Mouse (Mus musculus) layer of hippocampus, postnatal 36 days (tissue): ENCODE results near the gene Ipo9. TPM values are rescaled to one million over a fixed set of nuclear protein-coding genes. Genes with fewer than 3 reads are reported as not detected.

ENCODE experiments used
- DNase-seq, 2 experiments: peaks; one replicate each; pipeline ENCODE4 v3.0.0; 2022
- total RNA-seq, 2 experiments: library from RNA; stranded (reverse); gene quantifications; 2 replicates each; pipeline ENCODE4 v1.2.3; 2021

Ipo9 gene
- total RNA-seq, result 100 to 1,000 TPM; 158 to 162 TPM

- peak; percentile 91 to 93 for DNase-seq
Measured at GRCm38 (mm10) chr1:135429901-135430668, at the start of gene Ipo9. Gene Ipo9 (minus strand): TSS chr1:135430499.

DNA sequence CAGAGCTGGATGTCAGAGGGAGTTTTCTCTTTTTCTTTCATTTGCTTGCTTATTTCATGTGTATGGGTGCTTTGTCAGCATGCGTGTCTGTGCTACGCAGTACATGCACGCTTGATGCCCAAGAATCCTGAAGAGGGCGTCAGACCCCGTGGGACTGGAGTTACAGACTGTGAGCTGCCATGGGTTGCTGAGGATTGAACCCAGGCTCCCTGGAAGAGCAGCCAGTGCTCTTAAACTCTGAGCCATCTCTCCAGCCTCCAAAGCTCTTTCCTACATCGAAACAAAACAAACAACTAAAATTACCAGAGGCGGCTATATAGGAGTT lies 45.2 kb upstream of the Ipo9 start:
- DNase-seq, result no peak

DNA sequence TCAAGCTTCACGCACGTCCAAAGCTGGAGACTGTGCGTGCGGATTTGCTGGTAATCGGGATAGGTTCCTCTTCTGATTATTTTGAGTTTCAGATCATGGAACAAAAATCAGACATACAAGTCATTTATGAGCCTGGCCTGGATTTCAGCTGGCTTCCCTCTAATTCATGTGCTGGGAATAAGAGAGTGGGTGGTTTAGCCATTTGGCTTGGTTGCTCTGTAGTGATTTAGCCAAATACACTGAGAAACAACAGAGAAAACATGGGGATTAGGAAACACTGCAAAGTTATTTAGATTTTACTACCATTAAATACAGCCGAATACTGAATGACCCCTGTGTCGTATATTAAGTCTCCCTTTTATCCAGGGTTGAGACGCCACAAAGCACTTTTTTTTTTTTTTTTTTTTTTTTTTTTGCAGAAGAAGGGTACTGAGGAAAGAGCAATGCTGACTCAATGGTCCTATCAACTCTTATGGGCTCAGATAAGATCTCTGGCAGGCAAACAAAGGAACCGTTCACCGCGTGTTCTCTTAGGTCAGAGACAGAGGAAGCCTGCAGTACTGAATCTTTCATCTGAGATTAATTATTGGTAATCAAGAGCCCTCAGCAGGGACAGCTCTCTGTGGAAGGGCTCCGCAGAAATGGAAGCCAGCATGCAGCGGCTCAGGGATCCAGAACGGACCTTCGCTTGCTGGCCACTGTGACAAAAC lies 44.7 kb upstream of the Ipo9 start:
- no peak for DNase-seq

GRCm38 (mm10) chr1:135472536-135472935 lies 42.2 kb upstream of the Ipo9 start:
- DNase-seq, result no peak

- DNase-seq, result no peak
Measured at GRCm38 (mm10) chr1:135471742-135472141, 41.4 kb upstream of the Ipo9 start.

- no peak for DNase-seq
Measured at GRCm38 (mm10) chr1:135470546-135470945, 40.2 kb upstream of the Ipo9 start.

- no peak for DNase-seq
Measured at GRCm38 (mm10) chr1:135467462-135467861, 37.2 kb upstream of the Ipo9 start.

DNA sequence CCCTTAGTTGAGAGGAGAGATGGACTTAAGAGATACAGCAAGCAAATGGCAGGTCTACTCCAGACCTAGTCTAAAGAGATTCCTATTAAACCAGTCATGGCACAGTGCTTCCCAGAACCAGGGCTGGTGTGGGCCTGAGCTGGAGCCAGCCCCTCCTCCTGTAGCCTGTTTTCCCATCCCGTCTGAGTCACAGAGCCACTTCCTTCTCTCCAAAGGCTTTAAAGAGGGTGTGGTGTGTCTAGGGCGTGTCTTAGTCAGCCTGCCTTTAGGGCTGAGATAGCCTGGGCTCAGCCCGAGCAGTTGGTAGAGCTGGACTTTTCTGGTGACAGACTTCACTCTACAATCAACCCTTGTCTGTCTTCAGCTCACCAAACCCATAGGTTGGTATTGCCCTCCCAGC lies 36.6 kb upstream of the Ipo9 start:
- no peak for DNase-seq

DNA sequence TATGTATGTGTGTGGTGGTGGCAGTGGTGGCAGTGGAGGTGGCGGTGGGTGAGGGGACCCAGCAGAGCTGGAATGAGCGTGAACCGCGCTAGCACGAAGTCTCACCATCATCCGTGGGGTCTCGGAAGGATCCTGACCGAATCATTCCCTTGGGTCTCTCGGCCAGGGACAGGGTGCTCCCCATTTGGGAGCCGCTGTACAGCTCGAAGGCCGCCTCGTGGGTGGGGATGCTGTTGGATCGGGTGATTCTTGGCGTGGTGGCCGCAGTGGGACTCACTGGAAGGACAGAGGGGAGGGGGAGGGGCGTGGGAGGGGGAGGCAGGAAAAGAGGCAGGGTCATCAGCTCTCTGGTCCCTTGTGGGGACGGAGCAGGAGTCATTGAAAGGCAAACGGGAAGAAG lies 35.4 kb upstream of the Ipo9 start:
- no peak for DNase-seq

- DNase-seq, result no peak
Measured at GRCm38 (mm10) chr1:135462736-135463135, 32.4 kb upstream of the Ipo9 start.

GRCm38 (mm10) chr1:135462304-135462703 lies 32.0 kb upstream of the Ipo9 start:
- no peak for DNase-seq

DNA sequence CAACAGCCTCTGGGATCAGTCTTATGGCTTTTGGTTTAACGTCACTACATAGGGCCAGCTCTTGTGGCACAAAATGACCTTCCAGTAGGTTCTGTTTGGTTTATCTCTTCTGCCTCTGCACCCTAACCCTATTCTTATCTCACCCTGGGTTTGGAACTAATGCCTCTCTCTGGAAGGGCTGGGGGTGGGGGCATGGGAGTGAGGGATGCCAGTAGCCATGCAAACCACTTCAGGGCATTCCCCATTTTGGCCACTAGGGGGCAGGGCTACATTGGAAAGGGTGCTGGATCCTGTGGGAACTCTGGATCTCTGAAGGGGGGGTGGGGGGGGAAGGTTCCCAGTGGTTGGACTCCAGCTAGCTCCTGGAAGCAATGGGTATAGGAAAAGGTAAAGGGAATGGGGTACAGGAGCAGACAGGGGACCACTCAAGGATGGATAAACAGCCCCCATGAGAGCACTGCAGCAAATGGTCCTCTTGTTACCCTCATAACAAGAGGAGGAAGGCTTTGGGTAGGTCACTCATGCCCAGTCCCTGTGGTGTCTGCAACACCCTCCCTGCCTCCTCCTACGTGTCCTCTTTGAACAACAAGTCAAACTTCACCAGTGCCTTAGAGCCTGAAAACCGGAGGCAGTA lies 30.9 kb upstream of the Ipo9 start:
- DNase-seq, result peak; percentile 66 to 73

GRCm38 (mm10) chr1:135460521-135460920 lies 30.2 kb upstream of the Ipo9 start:
- DNase-seq, result no peak

DNA sequence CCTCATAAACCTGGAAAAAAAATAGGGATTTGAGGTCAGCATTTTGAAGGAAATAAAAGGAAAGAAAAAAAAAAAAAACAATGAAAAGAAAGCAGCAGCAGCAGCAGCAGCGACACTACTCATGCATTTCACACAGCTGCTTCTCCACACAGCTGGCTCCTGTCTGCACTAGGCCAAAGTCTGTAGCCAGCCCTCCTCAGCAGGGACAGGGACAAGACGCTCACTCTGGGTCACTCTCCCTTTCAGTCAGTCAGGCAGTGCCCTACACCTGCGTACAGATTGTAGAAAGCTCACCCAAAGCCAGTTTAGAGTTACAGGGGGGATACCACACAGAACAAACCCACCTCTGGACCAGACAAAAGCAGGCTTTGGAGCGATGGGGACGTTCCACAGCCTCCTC lies 27.6 kb upstream of the Ipo9 start:
- DNase-seq, result no peak

DNA sequence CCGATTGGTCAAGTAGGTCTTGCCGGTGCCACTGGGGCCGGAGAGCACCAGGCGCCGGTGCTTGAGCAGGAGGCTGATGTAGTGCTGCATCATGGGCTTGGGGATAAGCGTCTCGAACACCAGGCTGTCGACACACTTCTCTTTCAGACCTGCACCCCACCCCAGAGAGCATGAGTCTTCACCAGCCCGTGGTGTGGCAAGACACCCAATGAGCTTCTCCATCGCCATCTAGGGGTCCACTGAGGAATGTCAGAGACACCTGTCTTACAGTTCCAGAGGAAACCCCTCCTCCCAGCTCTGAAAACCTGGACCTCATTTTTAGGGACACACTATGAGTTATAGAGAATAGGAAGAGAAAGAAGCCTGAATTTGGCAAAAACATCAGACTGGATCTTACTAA lies 22.0 kb upstream of the Ipo9 start:
- no peak for DNase-seq

GRCm38 (mm10) chr1:135451419-135451818 lies 21.1 kb upstream of the Ipo9 start:
- DNase-seq, result no peak

GRCm38 (mm10) chr1:135449876-135450275 lies 19.6 kb upstream of the Ipo9 start:
- no peak for DNase-seq

DNA sequence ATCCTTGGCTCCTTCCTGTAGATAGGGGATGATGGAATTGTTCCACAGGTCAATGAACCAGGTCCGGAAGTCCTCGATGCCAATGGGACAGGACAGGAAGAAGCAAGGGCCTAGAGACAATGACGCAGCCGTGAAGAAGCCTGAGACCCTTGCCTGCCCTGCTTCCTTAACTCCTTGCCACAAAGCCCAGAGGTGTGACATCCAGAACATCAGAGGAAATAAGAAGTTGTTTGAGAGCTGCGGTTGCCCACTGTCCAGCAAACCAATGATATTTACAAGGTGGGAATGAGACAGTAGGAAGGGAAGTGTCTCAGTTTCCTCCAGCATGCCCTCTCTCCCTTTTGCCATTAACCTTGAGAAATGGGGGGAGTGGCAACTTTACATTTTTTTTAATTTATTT lies 18.6 kb upstream of the Ipo9 start:
- no peak for DNase-seq

DNA sequence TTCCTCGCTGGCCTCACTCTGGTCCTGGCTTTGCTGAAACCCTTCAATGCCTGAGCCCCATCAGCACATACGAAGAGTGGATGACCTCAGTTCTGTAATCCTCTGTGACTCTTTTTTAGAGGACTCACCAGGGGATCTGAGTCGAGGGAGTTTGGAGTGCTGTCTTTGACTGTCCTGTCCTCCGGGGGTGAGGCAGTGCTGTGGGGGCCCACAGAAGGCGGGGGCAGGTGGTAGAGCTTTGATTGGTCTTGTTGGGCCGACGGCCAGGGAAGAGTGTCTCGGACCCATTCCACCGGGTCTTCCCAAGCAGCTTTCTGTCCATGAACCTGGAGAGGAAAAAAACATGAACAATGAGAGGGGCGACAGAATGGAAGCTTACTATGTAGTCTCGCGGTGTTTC lies 13.2 kb upstream of the Ipo9 start:
- DNase-seq, result no peak

DNA sequence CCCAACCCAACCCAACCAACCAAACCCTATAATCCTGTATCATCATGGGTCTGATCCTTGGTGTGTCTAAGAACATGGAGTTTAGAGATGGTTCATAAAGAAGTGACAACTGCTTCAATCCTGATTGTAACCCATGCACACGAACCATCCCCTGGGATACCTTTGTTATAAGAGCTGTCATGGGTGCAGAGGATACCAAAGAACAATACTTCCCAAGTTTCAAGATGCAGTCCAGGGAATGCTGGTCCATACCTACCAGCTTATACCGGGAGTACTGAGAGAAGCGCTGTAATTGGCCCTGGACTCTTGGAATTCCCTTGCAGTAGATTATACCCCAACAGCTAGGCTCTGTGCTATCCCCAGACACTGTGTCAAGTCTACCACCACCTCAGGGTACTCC lies 11.6 kb upstream of the Ipo9 start:
- no peak for DNase-seq

DNA sequence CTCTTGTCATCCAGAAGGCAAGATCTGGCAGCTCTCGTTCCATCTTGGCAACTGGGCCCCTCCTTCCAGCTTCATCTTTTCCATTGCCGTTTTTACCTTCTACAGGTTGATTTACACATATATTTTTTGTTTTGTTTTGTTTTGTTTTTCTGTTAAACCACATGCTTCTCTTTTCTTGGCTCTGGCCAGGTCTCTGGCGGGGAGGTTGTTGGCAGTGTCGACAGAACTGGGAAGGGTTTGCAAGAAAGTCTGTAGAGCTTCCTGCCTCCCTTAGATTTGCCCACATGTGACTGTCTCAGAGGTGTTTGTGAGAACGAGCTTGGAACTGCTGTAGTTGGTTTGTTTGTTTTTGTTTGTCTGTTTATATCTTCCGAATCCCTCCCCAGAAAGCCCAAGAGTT lies 10.7 kb upstream of the Ipo9 start:
- DNase-seq, result no peak

GRCm38 (mm10) chr1:135438801-135439200 lies 8.5 kb upstream of the Ipo9 start:
- no peak for DNase-seq

DNA sequence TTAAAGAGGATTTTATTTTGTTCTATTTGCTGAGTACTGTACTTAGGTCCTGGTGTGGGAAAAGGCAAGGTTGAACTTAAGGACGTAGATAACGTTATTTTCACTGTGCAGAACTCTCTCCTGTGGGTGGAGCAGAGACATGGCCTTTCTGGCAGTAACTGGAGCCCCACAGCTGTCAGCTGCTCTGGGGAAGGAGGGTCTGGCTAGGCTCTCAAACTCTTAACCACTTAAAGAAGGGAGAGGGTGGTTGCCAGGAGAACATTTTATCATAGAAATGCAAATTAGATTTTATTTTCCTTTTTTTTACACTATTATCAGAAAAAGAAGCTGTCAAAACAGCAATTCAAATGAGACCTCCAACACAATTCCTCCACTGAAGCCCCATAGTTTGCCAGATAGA lies 5.5 kb upstream of the Ipo9 start:
- no peak for DNase-seq

DNA sequence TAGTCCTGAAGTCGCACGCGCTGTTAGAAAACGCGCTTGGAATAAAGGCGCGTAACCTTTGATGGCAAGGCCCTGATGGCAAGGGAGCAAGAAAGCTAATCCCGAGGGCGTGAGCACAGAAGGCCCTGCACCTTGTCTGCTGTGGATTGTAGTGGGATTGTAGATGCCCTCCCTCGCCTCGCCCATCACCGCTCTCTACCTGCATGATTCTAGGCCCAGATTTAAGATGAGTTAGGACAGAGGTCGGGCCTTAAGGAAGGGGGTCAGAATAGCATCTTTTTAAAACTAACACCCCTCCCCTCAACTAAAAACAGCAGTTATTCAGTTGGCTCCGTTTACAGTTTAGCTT lies 344 bp upstream of the Ipo9 start:
- no peak for DNase-seq
